Mouse (Mus musculus) neural tube, embryonic 10.5 days (tissue): ENCODE results near the gene Exoc7.

Source experiments
- DNase-seq: peaks from one replicate; pipeline ENCODE4 v3.0.0-alpha.2; 2017; ENCODE audit warnings: low spot score; ENCODE audit errors: extremely low spot score

The Exoc7 gene

DNA sequence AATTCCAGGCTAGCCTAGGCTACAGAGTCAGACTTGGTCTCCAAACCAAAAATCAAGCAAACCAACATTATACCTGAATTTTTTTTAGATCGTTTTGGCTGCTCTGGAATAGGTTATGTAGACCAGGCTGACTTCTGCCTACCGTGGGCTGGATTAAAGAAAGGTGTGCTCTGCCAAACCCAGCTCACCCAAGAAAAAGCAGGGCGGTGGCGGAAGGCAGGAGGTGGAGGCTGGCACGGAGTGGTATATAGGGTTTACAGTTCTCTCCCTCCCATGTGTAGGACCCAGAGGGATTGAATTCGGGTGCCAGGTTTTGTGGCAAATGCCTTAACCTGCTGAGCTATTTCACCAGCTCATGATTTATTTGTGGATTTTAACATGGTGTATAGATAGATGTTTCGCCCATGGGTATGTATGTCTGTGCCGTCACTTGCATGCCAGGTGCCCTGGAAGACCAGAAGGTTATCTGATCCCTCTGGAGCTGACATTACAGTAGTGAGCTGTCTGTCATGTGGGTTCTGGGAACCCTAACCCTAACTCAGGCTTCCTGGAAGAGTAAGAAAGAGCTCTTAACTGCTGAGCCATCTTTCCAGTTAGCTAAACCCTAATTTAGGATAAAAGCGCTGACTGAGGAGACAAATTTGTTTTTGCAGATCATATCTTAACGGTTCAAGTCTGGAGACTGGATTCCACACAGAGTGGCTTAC, at the start of gene Exoc7:
TSS of gene Exoc7 (minus strand) at position 215 of the 707 bp plus-strand sequence.
- no peak for DNase-seq

DNA sequence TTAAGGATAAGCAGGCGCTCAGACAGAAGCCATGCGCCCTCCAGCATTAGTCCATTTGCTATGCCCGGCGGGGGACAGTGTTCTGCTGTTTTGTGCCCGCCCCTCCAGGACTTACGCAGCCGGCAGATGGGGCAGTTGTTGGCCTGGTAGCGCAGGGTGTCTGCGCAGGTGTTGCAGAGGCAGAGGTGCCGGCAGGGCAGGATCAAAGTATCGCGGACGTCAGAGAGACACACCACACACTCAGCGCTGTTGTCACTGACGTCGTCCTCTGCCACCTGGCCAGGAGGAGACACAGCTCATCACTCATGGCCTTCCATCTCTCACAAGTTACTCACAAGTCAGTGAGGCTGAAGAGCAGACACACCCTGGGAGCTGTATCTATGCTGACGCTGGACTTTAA, 47.5 kb upstream of the Exoc7 start:
- no peak for DNase-seq

- DNase-seq = no peak
These were observed 46.5 kb upstream of the Exoc7 start for GRCm38 (mm10) chr11:116353535-116353934.

GRCm38 (mm10) chr11:116351294-116351693, 44.3 kb upstream of the Exoc7 start:
- DNase-seq = no peak

DNA sequence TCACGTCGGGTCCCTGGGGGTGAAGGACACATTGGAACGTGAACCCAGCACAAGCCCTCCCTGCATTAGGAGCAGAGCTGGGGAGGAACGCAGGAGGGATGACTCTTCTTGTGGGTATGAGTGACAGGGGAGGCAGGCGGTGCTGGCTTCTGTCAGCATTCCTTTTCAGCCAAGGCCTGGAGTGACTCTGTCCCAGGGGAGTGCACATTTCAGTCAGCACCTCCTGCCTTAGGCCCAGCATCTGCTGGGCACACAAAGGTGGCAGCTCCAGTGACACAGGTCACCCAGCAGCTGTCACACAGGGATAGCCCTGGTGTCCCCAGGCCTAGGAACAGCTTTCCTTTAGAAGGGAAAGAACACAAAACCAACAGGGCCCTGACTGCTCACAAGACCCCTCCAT, 40.9 kb upstream of the Exoc7 start:
- DNase-seq = no peak

- DNase-seq = no peak
These were observed 40.0 kb upstream of the Exoc7 start for GRCm38 (mm10) chr11:116347012-116347411.

DNA sequence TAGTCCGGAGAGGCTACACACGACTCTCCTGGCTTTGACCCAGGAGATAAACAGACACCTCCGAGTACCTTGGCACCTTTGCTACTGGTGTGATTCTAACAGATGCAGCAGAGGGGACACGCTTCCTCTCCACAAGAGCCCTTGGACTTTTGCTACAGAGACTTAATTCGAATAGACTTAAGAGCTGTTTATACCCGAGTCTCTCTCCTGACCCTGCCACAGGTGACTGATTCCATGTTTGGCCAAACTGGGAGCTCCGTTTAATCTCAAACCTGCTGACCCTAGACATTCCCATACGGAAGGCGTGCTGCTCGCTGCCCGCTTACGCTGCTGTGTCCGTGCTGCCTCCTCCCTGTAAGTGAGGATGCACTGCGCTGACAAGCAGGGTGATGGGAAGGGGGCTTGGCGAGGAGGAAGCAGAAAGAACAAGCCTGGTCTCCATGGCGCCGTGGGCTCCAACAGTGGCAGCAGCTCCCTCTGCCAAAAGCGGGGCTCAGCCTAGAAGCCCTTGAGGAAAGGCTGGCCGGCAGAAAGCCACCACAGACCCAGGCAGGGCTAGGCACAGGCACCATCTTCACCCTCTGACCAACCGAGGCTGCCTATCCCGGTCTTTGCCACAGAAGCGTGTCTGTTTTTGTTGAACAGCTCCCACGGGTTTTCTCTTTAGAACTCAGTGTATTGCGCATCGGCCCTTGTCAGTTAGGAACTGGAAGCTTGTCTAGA, 35.2 kb upstream of the Exoc7 start:
- DNase-seq = no peak

DNA sequence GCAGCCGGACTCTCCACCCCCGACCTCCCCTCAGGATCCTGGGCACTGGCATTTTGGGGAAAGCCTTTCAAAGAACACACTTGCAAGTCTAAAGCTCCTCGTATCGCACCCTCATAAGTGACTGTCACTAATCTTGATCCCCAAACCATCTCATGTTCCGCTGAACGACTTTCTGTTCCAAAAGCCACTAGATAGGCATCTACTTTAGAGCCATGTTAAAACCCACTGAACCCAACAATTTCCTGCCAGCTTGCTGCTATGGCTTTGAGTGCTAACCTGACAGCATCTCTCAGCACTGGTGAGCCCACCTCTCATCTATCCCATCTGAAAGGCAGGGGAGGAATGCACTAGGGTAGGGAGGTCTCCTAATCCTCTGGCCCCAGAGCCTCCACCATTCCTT, 30.5 kb upstream of the Exoc7 start:
- no peak for DNase-seq

- no peak for DNase-seq
These were observed 30.0 kb upstream of the Exoc7 start for GRCm38 (mm10) chr11:116337000-116337399.

DNA sequence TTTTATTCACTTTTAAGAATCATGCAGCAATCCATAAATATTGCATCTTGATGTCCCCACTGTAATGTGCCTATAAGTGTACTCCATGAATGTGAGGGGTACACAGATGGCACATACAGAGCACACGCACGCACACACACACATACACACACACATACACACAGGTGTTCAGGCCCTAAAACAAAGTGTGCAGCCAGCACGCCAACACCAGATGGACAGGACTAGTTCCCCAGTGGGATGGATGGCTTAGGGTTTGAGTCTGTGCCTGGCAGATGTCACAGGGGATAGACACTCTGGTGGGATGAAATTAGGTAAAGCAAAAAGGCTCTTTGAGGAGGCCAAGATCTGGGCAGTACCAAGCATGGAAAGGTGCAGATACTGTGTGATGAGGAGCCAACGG, 29.4 kb upstream of the Exoc7 start:
- no peak for DNase-seq

- peak; percentile 100 for DNase-seq
These were observed 28.4 kb upstream of the Exoc7 start, which contains the start of gene Foxj1 for GRCm38 (mm10) chr11:116335244-116336036. Gene Foxj1, minus strand, starts transcription at chr11:116335399.

DNA sequence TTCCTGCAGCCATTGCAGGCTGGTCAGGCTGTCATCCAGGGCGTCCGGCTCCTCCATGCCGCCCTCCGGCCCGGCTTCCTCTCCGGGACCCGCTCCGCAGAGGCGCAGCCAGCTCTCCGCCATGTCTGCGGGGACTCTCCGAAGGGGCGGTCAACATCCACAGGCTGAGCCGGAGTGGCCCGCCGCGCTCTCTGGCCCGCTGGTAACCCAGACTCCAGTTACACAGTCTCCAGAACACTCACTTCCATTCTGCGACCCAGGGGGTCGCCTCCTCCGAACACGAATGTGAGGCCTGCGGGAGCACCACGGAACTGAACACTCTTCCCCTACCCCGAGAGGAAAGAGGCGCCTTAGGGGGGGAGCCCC, 27.4 kb upstream of the Exoc7 start:
- DNase-seq = peak; percentile 43

GRCm38 (mm10) chr11:116333526-116334416, 26.7 kb upstream of the Exoc7 start:
- no peak for DNase-seq

DNA sequence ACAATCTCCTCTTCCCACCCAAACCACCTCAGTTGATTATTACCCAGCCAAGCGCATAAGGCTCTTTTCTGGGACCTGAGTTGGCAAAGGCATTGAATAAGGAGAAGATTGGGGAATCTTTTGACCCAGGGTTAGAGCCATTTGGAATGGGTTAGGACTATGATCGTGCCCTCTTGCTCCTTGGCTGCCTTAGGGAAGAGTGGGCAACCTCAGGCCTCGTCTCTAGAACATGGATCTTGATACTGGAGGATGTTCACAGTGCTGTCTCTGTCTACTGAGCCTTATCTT, 25.9 kb upstream of the Exoc7 start:
- no peak for DNase-seq

DNA sequence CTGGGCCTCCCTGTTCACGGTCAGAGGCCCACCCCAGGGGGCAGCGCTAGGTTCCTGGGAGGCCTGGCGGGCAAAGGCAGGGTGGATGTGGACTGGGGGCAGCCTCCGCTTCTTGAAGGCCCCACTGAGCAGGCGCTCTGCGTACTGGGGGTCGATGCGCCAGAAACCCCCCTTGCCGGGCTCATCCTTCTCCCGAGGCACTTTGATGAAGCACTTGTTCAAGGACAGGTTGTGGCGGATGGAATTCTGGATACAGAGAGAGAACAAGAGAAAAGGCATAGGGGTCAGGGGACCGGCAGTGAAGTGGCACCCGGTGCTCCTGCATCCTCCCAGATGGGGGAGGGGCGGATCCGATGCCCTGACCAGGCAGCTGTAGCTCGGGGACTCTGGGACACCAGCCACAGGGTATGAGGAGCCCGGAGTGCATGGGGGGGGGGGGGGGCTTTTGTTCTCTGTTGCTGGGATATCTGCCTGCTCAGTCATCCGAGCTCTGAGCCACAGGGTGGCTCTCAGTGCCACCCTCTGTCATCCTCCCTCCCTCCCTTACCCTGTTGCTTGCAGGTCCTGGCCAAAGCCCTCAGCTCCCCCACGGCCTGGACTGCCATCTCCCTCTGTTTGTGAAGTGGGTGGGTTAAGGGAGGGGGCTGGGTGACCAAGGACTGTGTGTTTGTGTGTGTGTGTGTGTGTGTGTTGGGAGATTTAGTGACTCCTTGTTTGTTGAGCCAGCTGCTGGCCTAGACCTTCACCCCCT, 25.4 kb upstream of the Exoc7 start:
- DNase-seq = peak; percentile 54

GRCm38 (mm10) chr11:116330211-116330518, 23.1 kb upstream of the Exoc7 start:
- no peak for DNase-seq

DNA sequence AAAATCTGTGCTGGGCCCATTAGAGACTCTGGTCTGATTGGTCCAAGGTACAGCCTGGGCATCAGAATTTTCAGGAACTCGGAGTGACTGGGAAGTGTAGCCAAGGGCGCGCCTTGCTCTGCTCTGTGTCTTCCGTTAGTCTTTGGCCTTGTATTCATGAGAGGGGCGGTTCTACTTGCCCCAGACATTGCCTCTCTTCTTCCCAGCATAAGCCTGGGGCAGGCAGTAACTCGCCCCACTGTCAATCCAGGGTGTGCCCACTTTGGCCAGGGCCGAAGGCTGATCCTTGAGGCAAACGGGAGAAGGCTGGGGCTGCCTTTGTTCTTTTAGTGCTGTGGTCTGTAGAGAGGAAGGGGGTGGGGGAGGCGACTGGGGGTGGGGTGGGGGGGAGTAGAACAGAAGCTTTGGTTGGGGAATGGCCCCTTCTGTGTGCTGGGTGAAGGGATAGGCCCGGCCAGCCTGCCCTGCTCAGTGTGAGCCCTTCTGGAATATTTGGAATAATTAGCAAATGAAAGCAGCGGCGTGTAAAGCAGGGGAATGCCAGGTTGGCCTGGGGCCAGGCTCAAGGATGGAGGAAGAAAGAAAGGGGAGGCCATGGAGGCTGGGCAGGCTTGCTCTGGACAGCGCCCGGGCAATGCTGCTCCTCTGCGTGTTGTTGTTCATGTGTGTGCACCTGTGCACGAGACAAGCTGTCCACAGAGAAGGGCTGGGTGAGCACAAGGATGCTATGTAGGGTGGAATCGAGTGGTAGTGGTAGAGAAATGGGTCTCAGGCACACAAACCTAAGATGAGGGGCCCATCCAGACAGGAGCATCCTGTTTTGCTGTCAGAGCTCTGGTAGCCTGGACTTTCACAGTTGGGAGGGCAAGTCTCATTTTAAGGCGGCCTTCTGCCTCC, 22.5 kb upstream of the Exoc7 start:
- no peak for DNase-seq

DNA sequence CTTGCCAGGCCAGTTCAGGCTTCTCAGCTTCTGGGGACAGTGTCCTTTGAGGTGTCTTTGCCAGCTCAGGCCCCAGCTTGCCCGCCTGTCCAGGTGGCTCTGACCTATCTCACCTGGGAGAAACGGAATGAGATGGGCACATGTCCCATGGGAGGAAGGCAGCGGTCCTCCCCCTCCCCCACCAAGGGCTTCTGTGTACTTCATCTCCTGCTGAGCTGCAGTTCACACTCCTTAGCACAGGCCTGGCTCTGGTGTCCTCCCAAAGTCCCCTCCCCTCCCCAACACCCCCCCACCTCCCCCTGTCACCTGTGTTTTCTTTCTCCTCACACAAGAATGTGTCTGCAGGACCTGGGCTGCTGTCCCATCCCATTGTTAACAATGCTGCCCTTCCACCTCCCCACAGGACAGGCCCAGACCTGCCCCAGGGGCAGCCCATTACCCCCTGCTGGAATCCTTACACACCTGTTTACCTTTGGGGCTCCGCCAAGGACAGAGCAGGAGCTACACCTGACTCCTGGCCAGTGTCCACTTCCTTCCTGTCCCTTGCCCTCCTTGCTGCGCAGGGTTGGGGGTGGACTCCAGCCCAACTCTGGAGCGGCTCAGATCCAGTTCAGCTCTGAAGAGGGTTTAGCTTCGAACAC, 20.1 kb upstream of the Exoc7 start:
- DNase-seq = no peak
